Mouse (Mus musculus): ENCODE results near the gene Mettl25.
A peak's percentile ranks its signal among the peaks of the same experiment; 100 is the strongest.

Mettl25 gene

DNA sequence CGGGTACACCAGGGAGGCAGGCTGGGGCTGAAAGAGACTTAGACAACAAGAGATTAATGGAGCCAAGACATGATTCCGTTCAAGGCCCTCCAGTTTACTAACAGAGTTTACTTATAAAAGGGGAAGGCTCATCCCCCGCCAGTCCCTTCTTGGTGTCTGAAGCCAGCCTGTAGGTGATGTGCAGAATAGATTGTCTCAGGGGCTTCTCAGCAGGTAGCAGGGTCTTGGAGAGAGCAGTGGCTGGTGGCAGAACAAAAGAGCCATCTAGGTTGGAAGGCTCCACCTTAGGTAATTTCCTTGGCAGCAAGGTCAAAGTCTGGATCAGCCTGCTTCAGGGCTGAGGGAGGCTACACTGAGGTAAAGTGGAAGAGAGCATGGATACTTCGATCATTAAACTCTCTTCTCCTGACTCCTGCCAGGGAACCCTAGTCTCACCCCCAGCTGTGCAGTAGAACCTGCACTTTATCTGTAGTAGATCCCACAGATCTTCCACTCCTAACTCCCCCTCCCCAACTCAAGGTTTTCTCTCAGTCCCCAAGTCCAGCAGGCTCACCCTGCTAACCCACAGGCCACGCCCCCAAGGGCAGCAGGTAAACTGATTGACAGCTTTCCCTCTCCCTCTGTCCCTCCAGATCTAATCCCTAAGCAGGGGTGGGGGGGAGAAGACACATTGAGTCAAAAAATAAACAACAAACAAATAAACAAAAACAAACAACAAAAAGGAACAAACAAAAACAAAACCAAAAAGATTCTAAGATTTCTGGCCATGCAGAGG lies 87.2 kb downstream of the Mettl25 start:
- no peak for ATAC-seq (ENCODE audit: low TSS enrichment)

DNA sequence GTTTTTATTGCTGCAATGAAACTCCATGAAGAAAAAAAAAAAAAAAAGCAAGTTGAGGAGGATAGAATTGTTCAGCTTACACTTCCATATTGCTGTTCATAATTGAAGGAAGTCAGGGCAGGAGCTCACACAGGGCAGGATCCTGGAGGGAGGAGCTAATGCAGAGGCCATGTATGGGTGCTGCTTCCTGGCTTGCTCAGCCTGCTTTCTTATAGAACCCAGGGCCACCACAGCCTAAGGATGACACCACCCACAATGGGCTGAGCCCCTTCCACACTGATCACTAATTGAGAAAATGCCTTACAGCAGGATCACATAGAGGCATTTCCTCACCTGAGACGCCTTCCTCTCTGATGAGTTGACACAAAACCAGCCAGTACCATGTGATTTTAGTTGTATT lies 95.2 kb downstream of the Mettl25 start:
- no peak for ATAC-seq (ENCODE audit: low TSS enrichment)

DNA sequence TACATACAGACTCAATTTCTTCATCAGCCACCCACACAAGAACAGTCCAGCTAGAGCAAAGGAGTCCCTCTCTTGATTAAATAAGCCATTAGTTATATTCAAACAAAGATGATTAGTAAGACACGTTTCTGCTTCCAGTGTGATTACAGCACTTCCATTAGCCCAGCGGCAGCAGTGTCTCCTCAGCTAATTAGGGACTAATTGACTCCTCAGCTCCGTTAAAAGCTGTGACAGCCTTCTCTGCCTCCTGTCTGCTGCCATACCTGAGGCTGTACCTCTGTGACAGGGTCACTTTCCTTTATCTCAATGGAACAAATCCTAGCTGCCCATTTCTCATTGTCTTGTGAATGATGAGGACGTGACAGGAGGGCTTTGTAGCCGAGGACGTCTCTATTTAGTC lies 99.4 kb downstream of the Mettl25 start:
- no peak for ATAC-seq (ENCODE audit: low TSS enrichment)

DNA sequence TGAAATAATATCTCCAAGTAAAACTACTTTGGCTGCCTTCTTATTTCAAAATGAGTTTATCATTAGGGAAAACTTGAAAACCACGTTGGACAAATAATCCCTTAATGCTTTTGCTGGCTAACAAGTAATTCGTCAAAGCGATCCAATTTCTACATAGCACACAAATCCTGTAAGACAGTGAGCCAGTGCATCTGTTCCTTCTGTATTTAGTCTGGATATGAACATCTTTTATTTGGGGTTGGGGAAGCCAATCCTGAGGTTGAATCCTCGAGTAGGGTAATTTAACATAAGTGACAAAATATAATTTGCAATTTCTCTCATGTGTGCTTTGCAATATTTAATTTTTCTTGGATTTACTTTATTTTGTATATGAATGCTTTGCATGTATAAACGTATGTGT lies 102.2 kb downstream of the Mettl25 start:
- ATAC-seq (ENCODE audit: low TSS enrichment), result no peak

DNA sequence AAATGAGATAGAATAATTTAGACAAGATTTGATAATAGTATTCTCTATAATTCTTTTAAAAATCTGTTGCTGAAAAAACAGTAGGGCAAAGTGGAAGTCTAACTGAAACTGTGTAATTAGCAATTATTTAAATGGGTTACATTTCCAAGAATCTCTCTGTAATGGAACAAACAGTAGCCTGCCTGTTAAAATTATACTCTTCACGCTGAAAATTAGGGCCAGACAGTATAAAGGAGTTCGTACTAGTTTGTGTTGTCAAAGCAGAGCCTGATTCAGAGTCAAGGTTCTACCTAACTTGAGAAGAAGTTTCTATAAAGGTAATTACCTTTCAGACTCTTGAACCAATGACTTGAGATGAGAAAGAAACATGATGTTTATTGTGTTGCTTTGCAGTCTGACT lies 113.4 kb downstream of the Mettl25 start:
- no peak for ATAC-seq (ENCODE audit: low TSS enrichment)

DNA sequence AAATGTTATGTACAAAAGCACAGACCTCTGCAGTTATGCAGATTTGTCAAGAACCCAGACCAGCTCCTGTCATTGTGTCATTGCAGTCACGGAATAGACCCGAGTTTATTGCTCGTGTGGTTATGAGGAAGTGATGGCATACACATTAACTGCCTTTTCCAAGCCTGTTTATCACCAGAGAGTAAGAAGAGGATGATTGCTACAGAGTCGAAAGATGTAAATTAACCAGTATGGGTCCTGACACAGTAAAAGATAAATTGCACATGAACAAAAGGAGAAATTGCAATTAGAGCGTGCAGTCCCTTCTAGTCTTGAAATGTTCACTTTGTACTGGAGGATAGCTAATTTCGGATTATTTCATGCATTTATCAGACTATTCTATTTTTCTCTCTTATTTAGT lies 113.8 kb downstream of the Mettl25 start:
- no peak for ATAC-seq (ENCODE audit: low TSS enrichment)

DNA sequence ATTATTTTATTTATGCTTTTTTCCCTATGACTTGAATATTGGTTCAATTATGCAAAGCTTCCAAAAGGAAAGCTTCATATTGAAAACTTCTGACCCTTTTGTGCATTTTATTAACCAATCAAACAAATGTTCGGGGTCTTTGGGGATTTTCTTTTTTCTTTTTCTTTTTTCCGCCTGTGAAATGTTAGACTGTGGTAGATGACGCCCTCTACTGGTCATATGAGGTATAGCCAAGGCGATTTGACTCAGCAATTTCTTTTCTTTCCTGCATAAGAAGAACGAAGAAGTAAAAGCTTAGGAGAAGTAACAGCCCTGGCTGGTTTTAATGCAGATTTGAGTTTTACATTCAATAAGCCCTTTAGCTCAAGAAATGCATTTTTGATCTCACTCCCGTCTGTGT lies 126.3 kb downstream of the Mettl25 start:
- peak; percentile 69 for ATAC-seq (ENCODE audit: low TSS enrichment)

DNA sequence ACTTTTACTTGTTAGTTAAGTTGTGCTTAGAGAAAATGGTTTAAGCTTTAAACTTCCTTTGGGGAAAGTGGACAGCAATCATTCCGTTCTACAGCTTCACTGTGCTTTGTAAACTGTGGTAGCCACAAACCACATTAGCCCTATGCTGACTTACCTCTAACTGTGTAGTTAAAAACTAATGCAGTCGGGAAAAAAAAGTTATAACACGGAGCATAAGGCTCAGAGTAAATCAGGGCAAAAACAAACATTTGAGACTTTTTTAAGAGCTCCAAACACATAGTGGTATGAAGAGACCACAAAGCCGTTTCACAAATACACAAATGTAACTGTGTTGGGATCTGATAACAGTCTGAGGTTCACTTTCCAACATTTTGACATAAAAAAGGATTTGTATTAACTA lies 126.8 kb downstream of the Mettl25 start:
- no peak for ATAC-seq (ENCODE audit: low TSS enrichment)

DNA sequence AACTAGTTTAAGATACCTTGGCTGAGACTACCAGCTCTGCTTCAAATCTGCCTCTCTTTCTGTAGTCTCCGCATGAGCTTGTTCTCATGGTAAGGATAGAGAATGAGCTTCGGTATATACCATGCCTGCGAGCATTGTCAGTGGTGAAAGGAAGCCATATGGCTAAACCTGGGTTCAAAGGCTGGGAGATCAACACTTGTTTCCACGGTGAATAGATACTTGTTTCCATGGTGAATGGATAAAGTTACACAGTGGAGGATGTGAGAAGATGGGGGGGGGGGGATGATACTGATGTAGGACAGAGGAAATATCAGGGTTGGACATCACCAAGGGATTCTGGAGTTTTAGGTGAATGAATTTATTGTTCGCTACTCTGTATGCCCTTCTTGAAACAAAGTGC lies 128.0 kb downstream of the Mettl25 start:
- no peak for ATAC-seq (ENCODE audit: low TSS enrichment)

Measured in frontal cortex, adult (tissue).